Mouse (Mus musculus) spleen, adult 12 weeks (tissue): ENCODE data around the gene Slc39a7.
A peak's percentile ranks its signal among the peaks of the same experiment; 100 is the strongest.
"Not testable (repeated sequence)": the region's sequence is repeated elsewhere in the genome, so short reads cannot be mapped to it uniquely, and the experiment has no call there.

Experiments
- DNase-seq: peaks from one replicate; pipeline ENCODE4 v3.0.0; 2022; ENCODE audit warnings: low spot score

Slc39a7 gene

GRCm38 (mm10) chr17:33999341-34000149, 31.9 kb downstream of the Slc39a7 start:
- peak; percentile 35 for DNase-seq

GRCm38 (mm10) chr17:33998697-33999096, 32.8 kb downstream of the Slc39a7 start:
- DNase-seq = peak; percentile 31

GRCm38 (mm10) chr17:33997025-33997424, 34.5 kb downstream of the Slc39a7 start:
- DNase-seq = not testable (repeated sequence)

DNA sequence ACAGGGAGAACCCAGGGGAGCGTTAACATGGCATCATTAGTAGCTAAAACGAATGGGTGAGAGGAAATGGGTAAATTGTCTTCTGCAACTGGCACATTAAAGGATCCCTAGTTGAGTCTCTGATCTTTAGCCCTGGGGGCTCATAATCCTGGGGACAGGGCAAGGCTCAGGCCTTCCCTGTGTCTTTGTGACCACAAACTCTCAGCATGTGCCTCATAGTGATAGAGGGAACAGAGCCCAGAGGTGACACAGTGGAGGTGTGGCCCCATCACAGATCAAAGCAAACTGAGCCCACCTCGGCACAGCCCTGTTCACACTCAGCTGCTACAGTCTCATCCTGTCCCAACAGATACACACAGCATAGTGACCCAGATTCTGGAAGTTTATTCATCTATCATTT, 35.8 kb downstream of the Slc39a7 start:
- DNase-seq = no peak

DNA sequence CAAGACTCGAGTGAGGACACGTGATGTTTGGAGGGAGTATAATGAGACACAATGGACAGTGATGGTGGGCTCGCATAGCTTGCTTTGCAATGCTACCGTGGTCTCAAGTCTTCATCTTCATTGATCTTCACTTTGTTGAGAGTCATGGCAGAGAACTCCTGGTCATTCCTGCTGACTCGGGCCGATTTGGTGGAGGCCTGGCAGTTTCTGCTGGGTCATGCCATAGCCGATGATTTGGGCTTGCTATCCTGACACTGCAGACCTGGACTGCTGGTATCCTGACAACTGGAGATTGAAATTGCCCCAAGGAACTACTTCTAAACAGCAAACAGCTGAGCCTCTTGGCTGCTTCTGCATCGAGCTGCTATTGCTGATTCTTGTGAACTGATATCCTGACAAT, 36.5 kb downstream of the Slc39a7 start:
- no peak for DNase-seq

GRCm38 (mm10) chr17:33991788-33992664, 39.5 kb downstream of the Slc39a7 start:
- DNase-seq = peak; percentile 46

DNA sequence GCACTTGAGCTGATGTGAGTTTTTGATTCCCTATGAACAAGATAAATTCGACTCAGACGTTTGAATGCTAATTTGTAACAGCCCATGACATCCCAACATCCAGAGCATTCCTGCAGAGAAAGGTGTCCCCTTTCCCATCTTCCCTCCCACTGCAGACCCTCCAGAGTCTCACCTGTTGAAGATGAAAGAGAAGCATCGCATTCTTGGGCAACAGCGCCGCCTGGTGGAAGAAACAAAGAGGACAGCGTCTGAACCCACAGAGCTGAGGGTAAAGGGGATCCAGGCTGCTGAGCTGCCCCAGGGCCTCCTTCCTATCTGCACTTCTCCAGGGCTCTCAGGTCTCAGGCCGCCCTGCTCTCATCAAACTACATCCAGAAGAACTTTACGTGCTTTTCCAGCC, 49.3 kb downstream of the Slc39a7 start:
- peak; percentile 74 for DNase-seq

GRCm38 (mm10) chr17:33981192-33981909, 50.1 kb downstream of the Slc39a7 start:
- peak; percentile 85 for DNase-seq

DNA sequence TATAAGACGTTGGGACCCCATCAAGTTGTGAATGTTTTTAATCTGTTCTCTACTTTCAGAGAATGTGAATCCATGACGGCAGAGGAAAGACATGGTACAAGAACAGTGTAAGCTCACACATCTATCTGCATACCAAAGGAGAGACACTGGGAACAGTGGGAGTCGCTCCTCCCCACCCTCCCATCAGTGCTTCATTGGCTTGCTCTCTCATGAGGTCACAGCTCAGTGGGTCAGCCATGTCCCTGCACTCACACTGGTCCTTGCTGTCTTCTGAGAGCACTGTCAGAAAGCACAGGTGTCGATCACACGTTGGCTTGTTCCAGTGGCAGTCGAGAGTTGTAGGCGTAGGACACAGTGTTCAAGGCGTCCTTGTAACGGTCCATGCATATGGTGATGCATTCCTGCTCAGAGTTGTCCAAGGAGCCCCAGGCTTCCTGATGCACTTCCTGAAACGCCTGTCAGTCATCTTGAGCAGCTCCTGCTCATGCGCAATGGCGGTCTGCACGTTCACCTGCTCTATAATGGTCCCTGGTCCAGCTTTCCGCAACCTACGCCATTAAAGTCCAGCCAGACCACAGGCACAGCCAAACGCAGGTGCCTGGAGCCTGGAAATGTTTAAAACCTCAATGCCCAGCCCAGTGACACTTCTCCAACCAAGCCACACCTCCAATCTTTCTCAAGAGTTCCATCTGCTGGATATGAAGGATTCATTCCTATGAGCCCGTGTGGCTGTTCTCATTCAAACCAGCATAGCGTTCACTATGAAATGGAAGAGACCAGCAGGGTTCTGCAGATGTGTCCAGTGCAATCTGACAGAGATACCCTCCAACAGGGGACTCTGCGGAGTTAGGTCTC, 51.1 kb downstream of the Slc39a7 start:
- DNase-seq = no peak

GRCm38 (mm10) chr17:33979512-33980050, 51.9 kb downstream of the Slc39a7 start:
- no peak for DNase-seq

DNA sequence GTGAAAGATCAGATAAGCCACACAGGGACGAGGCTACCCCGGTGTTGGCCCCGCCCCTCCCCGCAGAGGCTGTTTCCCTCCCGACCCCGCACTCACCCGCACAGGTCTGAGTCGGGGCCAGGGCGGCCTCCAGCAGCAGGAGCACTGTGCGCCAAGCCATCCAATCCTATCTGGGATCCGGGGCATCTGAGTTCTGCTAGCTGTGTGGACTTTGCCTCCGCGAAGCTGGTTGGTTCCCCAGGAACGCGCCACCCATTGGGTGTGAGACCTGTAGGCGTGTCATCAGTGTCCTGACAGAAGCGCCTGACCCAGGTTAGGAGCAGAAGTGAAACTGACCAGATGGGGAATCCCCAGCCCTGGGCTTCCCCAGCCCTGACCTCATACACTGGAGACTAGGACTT, 52.9 kb downstream of the Slc39a7 start:
- DNase-seq = peak; percentile 80
